Mouse (Mus musculus) T-cell, adult 2 months (primary cell): ENCODE results near the gene Rrp9.
A peak's percentile ranks its signal among the peaks of the same experiment; 100 is the strongest.

Experiments
- DNase-seq: peaks from one replicate; pipeline ENCODE4 v3.0.0; 2022; ENCODE audit warnings: low spot score

The Rrp9 gene

GRCm38 (mm10) chr9:106519433-106519832 is 43.7 kb downstream of the Rrp9 start:
- no peak for DNase-seq

- DNase-seq: no peak
These were observed 44.1 kb downstream of the Rrp9 start for GRCm38 (mm10) chr9:106519909-106520308.

- peak; percentile 16 for DNase-seq
These were observed 56.1 kb downstream of the Rrp9 start for GRCm38 (mm10) chr9:106531833-106532232.

- no peak for DNase-seq
These were observed 58.5 kb downstream of the Rrp9 start for GRCm38 (mm10) chr9:106534296-106534695.

- DNase-seq: no peak
These were observed 59.2 kb downstream of the Rrp9 start for GRCm38 (mm10) chr9:106534975-106535374.
